Mouse (Mus musculus) MEL (cell line): ENCODE data around the gene Dpysl5. TPM values are rescaled to one million over a fixed set of nuclear protein-coding genes. Genes with fewer than 3 reads are reported as not detected.

ENCODE experiments used
- DNase-seq: peaks from one replicate; pipeline ENCODE4 v3.0.0; 2011; ENCODE audit warnings: low read depth, low spot score
- H3K27ac ChIP-seq: 2 replicates; pipeline ENCODE4 v1.5.1; 2012; ENCODE audit warnings: low read depth, mild to moderate bottlenecking, control low read depth, low read length, moderate library complexity; ENCODE audit not compliant: control insufficient read depth
- H3K27me3 ChIP-seq, 2 experiments: fragments of 150-350 bp in 1 of 2; sonication (generic) in 1 of 2; 2 replicates each; pipeline ENCODE4 v1.6.1; 2012; ENCODE audit warnings: low read length in 2 of 2, mild to moderate bottlenecking in 2 of 2, improper control_type of control experiment in 1 of 2, moderate library complexity in 1 of 2; ENCODE audit not compliant: insufficient read depth in 2 of 2, control insufficient read depth in 1 of 2
- H3K36me3 ChIP-seq, 2 experiments: 2 replicates each; pipeline ENCODE4 v1.6.1; 2012 to 2014; ENCODE audit warnings: low read length in 2 of 2, improper control_type of control experiment in 1 of 2, inconsistent platforms in 1 of 2, mild to moderate bottlenecking in 1 of 2; ENCODE audit not compliant: insufficient read depth in 2 of 2, control insufficient read depth in 1 of 2
- H3K4me1 ChIP-seq, 2 experiments: fragments of 150-350 bp in 1 of 2; sonication (generic) in 1 of 2; 2 replicates each; pipeline ENCODE4 v1.6.1; 2012; ENCODE audit warnings: low read length in 2 of 2, improper control_type of control experiment in 1 of 2, mild to moderate bottlenecking in 1 of 2; ENCODE audit not compliant: insufficient read depth in 2 of 2, control insufficient read depth in 1 of 2
- H3K4me3 ChIP-seq, 2 experiments: fragments of 150-350 bp in 1 of 2; sonication (generic) in 1 of 2; 2 replicates each; pipeline ENCODE4 v1.5.1; 2012; ENCODE audit warnings: low read depth in 2 of 2, low read length in 2 of 2, mild to moderate bottlenecking in 2 of 2, moderate library complexity in 2 of 2, control low read depth in 1 of 2, improper control_type of control experiment in 1 of 2; ENCODE audit not compliant: control insufficient read depth in 1 of 2, insufficient read depth in 1 of 2
- H3K79me2 ChIP-seq: 2 replicates; pipeline ENCODE4 v1.6.1; 2012; ENCODE audit warnings: mild to moderate bottlenecking, low read length, moderate library complexity; ENCODE audit not compliant: control insufficient read depth, poor library complexity, insufficient read depth
- H3K9ac ChIP-seq: 2 replicates; pipeline ENCODE4 v1.6.1; 2012; ENCODE audit warnings: low read depth, mild to moderate bottlenecking, control low read depth, low read length, moderate library complexity; ENCODE audit not compliant: control insufficient read depth, poor library complexity, severe bottlenecking
- H3K9me3 ChIP-seq: fragments of 150-350 bp; sonication (generic); replicated peaks from 2 replicates; pipeline ENCODE4 v1.6.1; 2012; ENCODE audit warnings: mild to moderate bottlenecking, low read length, improper control_type of control experiment, moderate library complexity; ENCODE audit not compliant: insufficient read depth
- CHD2 ChIP-seq: IDR thresholded peaks from 2 replicates; pipeline ENCODE4 v1.6.1; 2011; ENCODE audit warnings: low read length, improper control_type of control experiment
- CTCF ChIP-seq, 3 experiments: IDR thresholded peaks in 2 of 3; conservative IDR thresholded peaks in 1 of 3; 2 replicates each; pipeline ENCODE4 v1.5.1; 2011 to 2012; ENCODE audit warnings: low read length in 3 of 3, low read depth in 2 of 3, mild to moderate bottlenecking in 2 of 3, improper control_type of control experiment in 1 of 3, inconsistent platforms in 1 of 3, mixed read lengths in 1 of 3, moderate library complexity in 1 of 3; ENCODE audit not compliant: control insufficient read depth in 1 of 3, insufficient read depth in 1 of 3, poor library complexity in 1 of 3, severe bottlenecking in 1 of 3
- EP300 ChIP-seq, 2 experiments: IDR thresholded peaks; 2 replicates each; pipeline ENCODE4 v1.6.1; 2011; ENCODE audit warnings: improper control_type of control experiment in 2 of 2, low read length in 2 of 2, low read depth in 1 of 2, mild to moderate bottlenecking in 1 of 2
- JUND ChIP-seq: IDR thresholded peaks from 2 replicates; pipeline ENCODE4 v1.6.1; 2011; ENCODE audit warnings: low read depth, mild to moderate bottlenecking, improper control_type of control experiment, low read length
- MAX ChIP-seq: IDR thresholded peaks from 2 replicates; pipeline ENCODE4 v1.6.1; 2011; ENCODE audit warnings: low read length, improper control_type of control experiment
- NELFE ChIP-seq: IDR thresholded peaks from 2 replicates; pipeline ENCODE4 v1.6.1; 2011; ENCODE audit warnings: low read depth, low read length, improper control_type of control experiment
- NRF1 ChIP-seq: IDR thresholded peaks from 2 replicates; pipeline ENCODE4 v1.6.1; 2014; ENCODE audit warnings: low read depth, mild to moderate bottlenecking, inconsistent platforms, low read length, improper control_type of control experiment, moderate library complexity; ENCODE audit not compliant: poor library complexity, insufficient read depth, severe bottlenecking
- POLR2AphosphoS2 ChIP-seq: IDR thresholded peaks from 2 replicates; pipeline ENCODE4 v1.6.1; 2011; ENCODE audit warnings: low read length, improper control_type of control experiment
- RCOR1 ChIP-seq: IDR thresholded peaks from 2 replicates; pipeline ENCODE4 v1.6.1; 2012; ENCODE audit warnings: low read depth, mild to moderate bottlenecking, inconsistent platforms, low read length, improper control_type of control experiment
- SIN3A ChIP-seq: IDR thresholded peaks from 2 replicates; pipeline ENCODE4 v1.6.1; 2012; ENCODE audit warnings: low read length, improper control_type of control experiment, inconsistent platforms
- TBP ChIP-seq: IDR thresholded peaks from 2 replicates; pipeline ENCODE4 v1.8.0; 2011; ENCODE audit warnings: low read depth, low read length, improper control_type of control experiment
- UBTF ChIP-seq: IDR thresholded peaks from 2 replicates; pipeline ENCODE4 v1.6.1; 2012; ENCODE audit warnings: low read depth, mild to moderate bottlenecking, inconsistent platforms, low read length, improper control_type of control experiment, moderate library complexity, borderline replicate concordance; ENCODE audit not compliant: insufficient read depth
- ZC3H11A ChIP-seq: IDR thresholded peaks from 2 replicates; pipeline ENCODE4 v1.6.1; 2012; ENCODE audit warnings: low read depth, mild to moderate bottlenecking, inconsistent platforms, low read length, improper control_type of control experiment
- polyA plus RNA-seq, 2 experiments: library from polyadenylated mRNA; stranded (reverse) in 1 of 2; unstranded in 1 of 2; fragments of >175 nt in 1 of 2; fragments of >200 nt in 1 of 2; gene quantifications; 2 replicates each; pipeline versions ENCODE4 v1.2.1 to v1.2.4; 2012; ENCODE audit warnings: low replicate concordance in 2 of 2, low read depth in 1 of 2; ENCODE audit not compliant: insufficient read length in 2 of 2, insufficient read depth in 1 of 2, missing spikeins in 1 of 2
- total RNA-seq: library from RNA; depleted of rRNA; stranded (reverse); fragments of 300-350 nt; gene quantifications from 2 replicates; pipeline ENCODE4 v1.2.3, GENCODE M21; 2012

Dpysl5 gene
- total and polyA plus RNA-seq, 3 experiments: not detected

GRCm38 (mm10) chr5:30814424-30815119, 103.2 kb downstream of the Dpysl5 start, which contains the start of gene Mapre3:
Gene Mapre3, plus strand, starts transcription at chr5:30814641.
- Histone ChIP-seq H3K9me3 (no peaks in the 10 kb centered on the region), H3K9ac (peak within 1 kb of the TSS; percentile 48), H3K79me2 (no peaks in the 10 kb centered on the region), H3K36me3 (no peaks in the 10 kb centered on the region), H3K27ac (no peak within 1 kb of the TSS), H3K4me1 (peaks cover 3 to 12% of the 10 kb centered on the region in 2 experiments; a peak in 2 of 4 replicates), H3K27me3 (peaks cover 41 to 53% of the 10 kb centered on the region in 2 experiments), H3K4me3 (peak within 1 kb of the TSS; percentile 37 to 55)
- no peak for TF ChIP-seq RCOR1
- TF ChIP-seq SIN3A: peak; percentile 74
- peak; percentile 83 for TF ChIP-seq NRF1
- peak; percentile 82 for DNase-seq

GRCm38 (mm10) chr5:30815120-30815465, 103.7 kb downstream of the Dpysl5 start:
- peak overlapping the region; percentile 48 for H3K9ac ChIP-seq
- peaks cover 3 to 12% of the 10 kb centered on the region in 2 experiments; a peak in 2 of 4 replicates for H3K4me1 ChIP-seq
- H3K27ac ChIP-seq: no peak overlapping the region
- no peaks in the 10 kb centered on the region for H3K79me2 ChIP-seq
- H3K9me3 ChIP-seq: no peaks in the 10 kb centered on the region
- peak overlapping the region; percentile 37 to 55; a peak in 3 of 4 replicates for H3K4me3 ChIP-seq
- no peaks in the 10 kb centered on the region for H3K36me3 ChIP-seq
- peak; percentile 27 for DNase-seq
- H3K27me3 ChIP-seq: peaks cover 41 to 56% of the 10 kb centered on the region in 2 experiments
- TF ChIP-seq UBTF: no peak
- TF ChIP-seq CTCF (IDR thresholded peaks at IDR 0.05 in 2 of 3, conservative IDR thresholded peaks at IDR 0.05 in 1 of 3; ENCODE audit: control insufficient read depth in 1 of 3, insufficient read depth in 1 of 3, low read depth in 2 of 3, low read length in 3 of 3, poor library complexity in 1 of 3, severe bottlenecking in 1 of 3): no peak
- TF ChIP-seq NRF1: no peak
- TF ChIP-seq MAX: no peak
- no peak for TF ChIP-seq TBP

GRCm38 (mm10) chr5:30816261-30816791, 105.0 kb downstream of the Dpysl5 start:
- H3K9me3 ChIP-seq: no peaks in the 10 kb centered on the region
- no peaks in the 10 kb centered on the region for H3K36me3 ChIP-seq
- peaks cover 36 to 55% of the 10 kb centered on the region in 2 experiments for H3K27me3 ChIP-seq
- no peak for TF ChIP-seq NRF1
- no peak for TF ChIP-seq ZC3H11A
- no peak for TF ChIP-seq EP300 (IDR thresholded peaks at IDR 0.05; ENCODE audit: low read depth in 1 of 2, low read length in 2 of 2)
- no peak for TF ChIP-seq JUND
- TF ChIP-seq POLR2AphosphoS2: no peak
- TF ChIP-seq CHD2: no peak
- TF ChIP-seq CTCF (IDR thresholded peaks at IDR 0.05 in 2 of 3, conservative IDR thresholded peaks at IDR 0.05 in 1 of 3; ENCODE audit: control insufficient read depth in 1 of 3, insufficient read depth in 1 of 3, low read depth in 2 of 3, low read length in 3 of 3, poor library complexity in 1 of 3, severe bottlenecking in 1 of 3): no peak
- no peak for TF ChIP-seq NELFE
- peaks cover 3 to 12% of the 10 kb centered on the region in 2 experiments; a peak in 2 of 4 replicates for H3K4me1 ChIP-seq
- no peak overlapping the region for H3K4me3 ChIP-seq
- H3K9ac ChIP-seq: no peak overlapping the region
- H3K27ac ChIP-seq: no peak overlapping the region
- DNase-seq: peak; percentile 24
- no peaks in the 10 kb centered on the region for H3K79me2 ChIP-seq
